Mouse (Mus musculus) megakaryocyte progenitor cell, adult 5-6 weeks (primary cell): ENCODE data around the gene Kifc3. TPM values are rescaled to one million over a fixed set of nuclear protein-coding genes. Genes with fewer than 3 reads are reported as not detected.
"Not testable (repeated sequence)": the region's sequence is repeated elsewhere in the genome, so short reads cannot be mapped to it uniquely, and the experiment has no call there.

Source experiments
- ATAC-seq: replicated peaks from 2 replicates; pipeline ENCODE4 v1.8.0; 2016; ENCODE audit warnings: mild to moderate bottlenecking, moderate TSS enrichment, inconsistent platforms; ENCODE audit not compliant: poor library complexity
- total RNA-seq, 2 experiments: library from RNA; stranded (forward) in 1 of 2; stranded (reverse) in 1 of 2; fragments of 157-497, 149-512 nt in 1 of 2; fragments of 200-1000 nt in 1 of 2; gene quantifications; 2 replicates each; pipeline versions ENCODE4 v1.2.3 to v1.2.4; 2015 to 2017

The Kifc3 gene
- total RNA-seq (2015): 0.73 and 0.99 TPM in 2 replicates
- 0.68 and 1.4 TPM in 2 replicates for total RNA-seq (2017)

DNA sequence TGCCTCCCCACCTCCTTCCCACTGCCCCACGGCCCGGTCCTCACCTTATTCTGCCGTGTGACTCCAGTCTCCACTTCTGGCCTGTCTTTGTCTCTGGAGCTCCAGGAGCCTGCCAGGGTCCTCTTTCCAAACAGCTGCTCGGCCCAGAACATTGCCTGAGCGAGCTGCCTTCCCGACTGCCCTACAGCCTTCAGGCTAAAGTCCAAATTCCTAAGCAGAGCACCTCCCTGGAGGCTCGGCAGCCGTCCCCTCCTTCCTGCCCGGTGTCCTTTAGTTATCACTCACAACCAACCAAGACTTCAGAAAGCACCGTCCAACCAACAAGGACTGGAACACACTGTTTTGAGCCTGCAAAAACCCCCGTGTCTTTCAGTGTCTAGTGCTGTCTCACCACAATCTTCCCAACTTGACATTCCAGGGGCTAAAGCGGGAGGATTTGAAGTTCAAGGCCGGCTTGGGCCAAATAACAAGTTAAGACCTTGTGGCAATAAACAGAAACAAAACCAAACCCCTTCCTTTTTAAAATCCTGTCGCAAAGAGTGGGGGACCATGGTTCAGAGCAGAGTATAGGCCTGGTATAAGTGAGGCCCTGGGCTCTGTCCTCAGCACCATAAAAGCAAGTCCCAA lies at the start of gene Kifc3:
Kifc3 (minus strand) TSS at position 164 of the 627 bp plus-strand sequence.
- ATAC-seq: no peak

DNA sequence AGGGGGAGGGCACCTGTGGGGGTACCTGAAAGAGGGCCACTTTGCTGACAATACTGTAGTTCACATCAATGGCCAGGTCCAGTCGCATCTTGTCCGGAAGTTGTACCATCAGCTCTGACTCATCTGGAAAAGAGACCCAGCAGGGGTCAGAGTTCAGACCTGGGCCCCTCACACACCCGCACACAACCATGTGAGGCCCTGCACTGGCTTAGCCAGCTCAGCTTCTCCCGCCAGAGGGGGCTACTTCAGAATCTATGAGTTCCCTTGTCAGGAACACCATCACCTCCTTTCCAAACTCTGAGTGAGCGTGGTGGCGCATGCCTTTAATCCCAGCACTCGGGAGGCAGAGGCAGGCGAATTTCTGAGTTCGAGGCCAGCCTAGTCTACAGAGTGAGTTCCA lies 49.4 kb upstream of the Kifc3 start:
- ATAC-seq: no peak

DNA sequence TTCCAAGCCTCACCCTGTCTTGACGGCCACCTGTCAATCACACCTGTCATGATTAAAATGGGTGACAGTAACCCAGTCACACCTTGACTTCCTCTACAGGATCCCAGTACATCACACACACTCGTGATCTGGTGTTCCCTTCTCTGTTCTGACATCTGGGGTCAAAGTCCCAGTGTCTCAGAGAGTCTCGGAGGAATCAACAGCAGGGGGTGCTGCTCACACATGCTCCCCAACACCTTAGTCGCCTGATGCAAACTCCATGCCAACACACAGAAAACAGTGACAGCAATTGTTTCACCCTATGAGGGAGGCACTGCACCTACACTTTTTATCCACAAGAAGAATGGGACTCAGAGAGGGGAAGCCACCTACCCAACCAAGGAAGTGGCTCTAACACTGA lies 47.2 kb upstream of the Kifc3 start:
- peak; percentile 54 for ATAC-seq

DNA sequence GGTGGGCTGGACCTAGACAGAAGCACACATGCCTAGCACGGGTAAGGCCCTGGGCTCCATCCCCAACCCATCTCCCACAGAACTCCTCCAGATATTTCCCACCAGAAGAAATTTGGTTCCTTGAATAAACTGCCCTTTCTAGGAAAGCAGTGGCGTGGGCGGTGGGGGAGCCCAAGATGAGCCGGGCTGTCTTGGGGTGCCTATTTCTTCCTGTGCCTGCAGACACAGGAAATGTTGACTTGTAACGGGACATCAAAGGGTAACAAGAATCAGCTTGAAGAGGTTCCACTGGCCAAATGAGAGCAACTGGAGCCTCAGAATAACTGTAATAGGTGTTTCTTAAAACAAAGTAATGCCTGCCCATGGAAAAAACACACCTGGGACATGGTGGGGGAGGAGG lies 44.7 kb upstream of the Kifc3 start:
- no peak for ATAC-seq

DNA sequence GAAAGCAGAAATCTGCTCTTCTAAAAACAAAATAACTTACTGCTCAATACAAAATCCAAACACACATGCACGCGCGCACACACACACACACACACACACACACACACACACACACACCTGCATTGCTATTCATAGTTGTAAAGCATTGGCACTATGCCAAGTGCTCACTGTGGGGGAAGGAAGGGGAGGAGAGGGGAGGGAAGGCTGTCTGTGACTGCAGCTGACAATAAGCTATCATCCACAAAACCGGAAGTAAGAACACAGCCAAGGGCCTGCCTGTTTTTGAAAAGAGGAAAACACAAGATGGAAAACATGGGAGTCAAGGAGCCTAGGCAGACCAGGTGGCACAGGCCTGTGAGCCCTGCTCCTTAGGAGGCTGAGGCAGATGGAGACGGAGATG lies 42.6 kb upstream of the Kifc3 start:
- ATAC-seq: peak; percentile 58

DNA sequence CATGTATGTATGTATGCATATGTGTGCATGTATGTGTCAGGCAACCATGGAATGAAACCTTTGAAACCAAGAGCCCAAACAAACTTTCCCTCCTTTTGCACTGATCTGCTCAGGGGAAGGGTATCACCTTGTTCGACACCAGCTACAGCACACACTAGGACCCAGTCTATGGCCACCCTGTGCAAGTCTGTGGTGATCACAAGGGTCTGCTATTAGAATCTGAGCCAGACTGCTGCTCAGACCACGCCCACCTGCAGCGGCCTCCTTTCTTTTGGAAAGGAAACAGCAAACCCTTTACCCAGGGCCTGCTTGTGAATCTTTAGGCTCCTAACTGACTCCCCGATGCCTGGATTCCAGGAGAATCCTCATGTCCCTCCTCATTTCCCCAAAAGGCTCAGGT lies 41.2 kb upstream of the Kifc3 start:
- ATAC-seq: no peak

DNA sequence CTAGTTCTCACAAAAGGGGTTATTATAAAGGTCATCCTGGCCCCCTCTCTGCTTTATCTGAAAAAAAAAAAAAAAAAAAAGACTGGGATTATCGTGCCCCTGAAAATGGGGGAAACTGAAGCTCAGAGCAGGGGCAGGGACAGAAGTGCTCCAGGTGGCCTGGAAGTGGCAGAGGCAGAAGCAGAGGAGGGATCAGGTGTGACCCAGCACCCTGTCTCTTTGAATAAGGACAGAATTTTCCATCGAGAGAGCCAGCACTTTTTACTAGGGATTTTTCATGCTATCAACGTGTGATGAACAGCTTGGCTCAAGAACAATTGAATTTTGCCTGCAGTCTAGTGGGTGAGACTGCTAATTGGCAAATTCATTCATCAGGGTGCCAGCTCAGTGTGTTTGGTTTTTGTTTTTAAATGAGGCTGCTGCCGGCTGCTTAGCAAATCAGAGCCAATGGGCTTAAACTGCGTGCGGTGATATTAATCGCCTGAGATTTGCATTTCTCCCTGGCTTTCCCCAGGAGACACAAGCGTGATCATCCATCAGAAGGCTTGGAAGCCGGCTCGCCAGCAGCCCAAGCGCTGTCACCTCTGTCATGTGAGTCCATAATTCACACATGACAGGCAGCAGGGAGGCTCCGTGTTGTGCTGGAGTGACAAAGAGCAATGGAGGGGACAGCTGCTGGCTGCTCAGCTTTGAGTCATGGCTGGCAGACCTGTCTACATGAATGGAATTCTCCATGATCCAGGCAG lies 40.4 kb upstream of the Kifc3 start:
- ATAC-seq: no peak

DNA sequence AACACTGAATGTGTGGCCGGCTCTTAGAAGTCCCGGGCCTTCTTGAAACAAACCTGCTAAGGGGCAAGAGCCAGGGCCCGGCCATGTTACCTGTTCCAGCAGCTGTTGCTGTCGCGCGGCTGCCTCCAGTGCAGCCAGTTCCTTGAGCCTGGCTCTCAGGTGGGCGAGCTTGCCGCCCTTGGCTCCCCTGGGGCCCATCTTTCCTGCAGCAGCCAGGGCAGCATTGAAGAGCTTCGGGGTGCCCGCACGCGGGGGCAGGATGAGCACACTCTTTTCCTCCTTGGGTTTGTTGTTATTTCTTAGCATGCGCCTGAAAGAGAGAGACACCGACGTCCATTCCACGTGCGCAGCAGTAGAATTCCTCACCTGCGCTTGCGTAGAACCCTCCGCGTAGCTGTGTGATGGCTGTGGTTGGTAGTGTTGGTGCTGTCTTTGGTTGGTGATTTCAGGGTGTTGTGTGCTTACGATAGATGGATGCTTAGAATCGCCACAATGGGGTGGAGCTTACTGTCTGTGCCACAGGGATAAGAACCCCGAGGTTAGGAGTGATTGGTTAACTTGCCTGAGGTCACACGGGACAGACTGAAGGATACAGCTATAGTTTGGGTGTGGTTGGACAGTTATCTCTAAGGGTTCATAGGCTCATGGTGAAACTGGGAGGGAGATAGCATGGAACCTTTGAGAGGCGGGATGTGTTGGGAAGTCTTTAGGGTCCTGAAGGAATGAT lies 39.6 kb upstream of the Kifc3 start:
- ATAC-seq: peak; percentile 91

DNA sequence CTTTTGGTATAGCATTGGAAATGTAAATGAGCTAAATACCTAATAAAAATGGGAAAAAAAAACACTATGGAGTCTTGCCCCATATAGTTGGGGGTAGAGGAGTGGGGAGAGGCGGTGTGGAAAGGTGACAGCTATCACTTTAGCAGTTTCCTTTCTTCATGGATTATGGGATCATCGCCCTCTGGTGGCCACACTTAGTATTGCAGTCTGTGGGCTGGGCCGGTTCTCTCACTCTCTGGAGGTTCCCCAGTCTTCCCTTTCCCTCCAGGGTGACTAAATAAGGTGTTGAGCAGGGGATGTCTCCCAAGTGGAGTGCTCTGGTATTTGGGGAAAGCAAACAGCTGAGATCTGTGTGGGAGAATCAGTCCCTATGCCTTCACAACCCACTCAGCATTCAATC lies 33.1 kb upstream of the Kifc3 start:
- peak; percentile 96 for ATAC-seq

DNA sequence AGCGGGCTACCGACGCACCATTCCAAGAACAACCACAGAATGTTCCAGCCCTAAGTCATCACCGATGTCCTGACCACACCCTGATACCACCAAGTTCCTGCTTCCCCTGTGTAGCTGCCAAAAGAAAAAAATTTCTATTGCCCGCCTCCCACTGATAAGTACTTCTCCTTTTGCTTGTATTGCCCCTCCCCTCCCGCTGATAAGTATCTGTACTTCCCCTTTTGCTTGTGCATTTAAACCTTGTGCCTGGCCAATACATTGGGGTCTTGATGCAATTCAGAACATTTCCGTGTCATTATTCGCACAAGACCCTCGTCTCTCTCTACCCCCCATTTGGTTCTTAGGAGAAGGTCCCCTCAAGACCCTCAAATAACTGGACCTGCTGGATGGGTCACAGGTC lies 27.5 kb upstream of the Kifc3 start:
- not testable (repeated sequence) for ATAC-seq

DNA sequence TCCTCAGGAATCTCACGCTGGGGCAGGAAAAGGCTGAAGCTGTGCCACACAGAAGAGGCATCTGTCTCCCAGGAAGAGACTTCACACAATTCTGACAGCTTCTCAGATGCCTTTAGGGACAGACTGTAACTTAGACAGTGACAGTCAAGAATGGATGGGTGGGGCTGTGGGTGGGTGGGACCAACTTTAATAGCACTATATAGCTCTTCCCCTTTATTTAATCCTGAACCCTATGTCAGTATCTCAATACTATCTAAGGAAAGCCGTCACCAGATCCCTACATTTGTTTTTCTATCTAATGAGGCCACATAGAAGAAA lies 24.5 kb upstream of the Kifc3 start:
- no peak for ATAC-seq

DNA sequence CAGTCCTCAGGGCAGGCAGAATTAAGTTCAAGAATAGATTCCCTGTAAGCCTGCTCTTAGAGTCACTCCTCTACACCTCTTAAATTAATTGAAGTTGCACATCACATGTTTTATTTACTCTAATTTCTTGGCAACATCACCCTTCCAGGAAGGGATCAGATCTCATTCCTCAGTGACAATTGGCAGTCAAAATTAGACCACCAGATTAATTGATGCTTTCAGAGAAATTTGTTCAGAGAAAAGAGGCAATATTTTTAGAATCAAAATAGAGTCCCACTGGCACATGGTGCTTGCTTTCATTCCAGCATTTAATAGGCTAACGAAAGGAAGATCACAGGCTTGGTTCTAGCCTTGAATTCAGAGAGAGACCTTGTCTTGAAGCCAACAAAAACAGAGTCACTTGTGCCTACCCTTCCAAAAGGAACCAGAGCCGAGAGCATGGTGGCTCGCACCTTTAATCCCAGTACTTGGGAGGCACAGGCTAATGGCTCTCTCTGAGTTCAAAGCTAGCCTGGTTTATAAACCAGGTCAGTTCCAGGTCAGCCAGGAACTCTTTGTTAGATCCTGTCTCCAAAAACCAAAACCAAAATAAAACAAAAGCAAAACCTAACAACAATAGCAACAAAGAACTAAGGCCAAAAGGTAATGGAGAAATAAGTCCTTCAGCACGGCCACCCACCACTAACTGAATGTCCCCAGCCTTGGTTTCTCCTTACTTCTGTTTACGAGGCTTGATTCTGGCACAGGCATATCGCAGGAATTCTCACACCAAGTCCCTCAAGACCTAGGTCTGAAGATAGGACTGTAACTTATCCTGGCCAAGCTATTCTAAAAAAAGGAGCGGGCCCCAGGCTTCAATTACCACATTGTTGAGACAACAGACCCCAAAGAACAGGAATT lies 23.9 kb upstream of the Kifc3 start:
- ATAC-seq: no peak

DNA sequence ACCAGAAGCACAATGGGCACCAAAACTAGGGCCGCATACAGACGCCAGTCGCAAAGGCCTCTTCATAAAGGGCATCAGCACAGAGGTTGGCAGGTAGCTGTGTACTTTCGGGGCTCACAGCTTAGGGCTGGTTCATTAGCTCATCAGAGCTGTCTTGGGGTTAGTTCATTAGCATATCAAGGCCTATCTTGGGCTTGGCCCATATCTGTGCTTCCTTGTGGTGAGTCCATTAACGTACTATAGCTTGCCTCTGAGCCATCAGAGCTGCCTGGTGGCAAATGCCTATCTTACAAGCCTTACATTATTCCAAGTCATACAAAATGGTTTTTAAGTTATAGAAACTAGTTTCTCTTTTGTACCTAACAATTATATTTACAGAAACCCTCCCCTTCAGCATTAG lies 21.4 kb upstream of the Kifc3 start:
- ATAC-seq: peak; percentile 81

DNA sequence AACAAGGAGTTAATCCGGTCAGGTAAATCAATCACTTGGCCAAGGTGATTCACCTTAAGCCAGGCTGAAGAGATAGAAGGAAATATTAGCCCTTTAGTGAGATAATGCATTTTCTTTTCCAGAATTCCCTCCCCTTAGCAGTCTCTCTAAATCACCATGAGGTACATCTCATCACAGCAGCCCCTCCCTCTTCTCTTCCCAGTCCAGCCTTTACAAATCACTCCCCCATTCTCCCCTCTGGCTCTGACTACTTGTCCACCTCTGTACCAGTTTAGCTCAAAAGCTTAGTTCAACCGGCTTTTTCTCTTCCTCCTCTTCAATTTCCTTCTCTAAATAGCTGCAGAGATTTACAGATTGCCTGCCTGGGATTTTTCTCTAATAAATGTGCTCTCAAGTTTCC lies 18.4 kb upstream of the Kifc3 start:
- ATAC-seq: no peak

DNA sequence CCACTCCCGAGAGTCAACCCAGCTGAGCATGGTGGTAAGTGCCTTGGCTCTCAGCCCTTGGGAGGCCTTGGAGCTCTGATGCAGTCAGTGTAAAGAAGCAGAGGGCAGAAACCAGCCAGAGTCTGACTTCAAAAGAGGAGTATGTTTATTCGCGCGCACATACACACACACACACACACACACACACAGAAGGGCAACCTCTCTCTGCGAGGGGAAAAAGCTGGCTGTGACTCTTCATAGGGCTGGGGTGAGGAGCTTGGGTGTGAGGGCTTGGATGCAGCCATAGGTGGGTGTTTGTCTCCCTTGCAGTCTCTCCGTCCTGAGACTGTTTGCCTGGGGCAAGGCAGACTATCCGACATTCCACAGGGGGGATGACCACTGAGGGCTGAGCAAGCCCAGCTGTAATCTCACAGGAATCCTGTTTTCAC lies 18.0 kb upstream of the Kifc3 start:
- no peak for ATAC-seq

DNA sequence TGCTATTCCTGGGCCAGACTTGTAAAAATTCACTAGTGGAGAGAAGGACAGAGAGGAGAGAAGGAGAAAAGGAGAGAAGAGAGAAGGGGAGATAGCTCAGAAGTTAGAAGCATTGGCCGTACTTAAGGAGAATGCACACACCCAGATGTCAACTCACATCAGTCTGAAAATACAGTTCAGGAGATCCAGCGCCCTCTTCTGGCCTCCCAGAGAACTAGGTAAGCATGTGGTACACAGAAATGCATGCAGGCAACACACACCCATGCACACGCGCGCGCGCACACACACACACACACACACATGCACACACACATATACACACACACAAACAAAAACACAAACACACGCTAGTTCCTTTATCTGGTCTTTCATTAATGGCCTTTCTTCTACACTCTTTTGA lies 17.0 kb upstream of the Kifc3 start:
- ATAC-seq: peak; percentile 54

DNA sequence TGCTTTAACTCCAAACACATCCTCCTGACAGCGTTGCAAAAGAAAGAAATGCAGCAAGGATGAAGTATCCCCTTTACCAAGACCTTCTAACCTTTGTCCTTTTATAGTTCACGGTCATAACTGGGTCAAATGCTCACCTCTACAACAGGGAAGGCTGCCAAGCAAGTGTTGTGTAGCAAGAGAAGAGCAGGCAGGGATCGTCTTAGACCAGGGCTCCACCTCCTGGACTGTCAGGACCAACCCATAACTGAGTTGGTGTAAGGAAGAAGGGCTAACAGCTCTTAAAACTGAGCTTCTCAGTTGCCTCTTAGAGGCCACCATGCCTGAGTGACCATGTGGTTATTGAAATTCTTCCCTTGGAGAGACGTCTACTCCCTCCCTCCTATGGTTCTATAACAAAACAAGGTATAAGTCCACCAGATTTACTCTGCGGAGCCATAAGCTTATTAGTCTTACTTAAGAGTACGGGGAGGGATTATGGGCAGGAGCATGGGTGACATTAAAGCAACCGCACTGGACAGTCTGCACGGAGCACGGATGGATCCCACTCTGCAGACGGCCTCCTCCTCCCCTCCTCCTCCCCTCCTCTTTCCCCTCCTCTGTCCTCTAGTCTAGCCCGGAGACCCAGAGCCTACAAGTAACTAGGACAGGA lies 13.2 kb upstream of the Kifc3 start:
- no peak for ATAC-seq

DNA sequence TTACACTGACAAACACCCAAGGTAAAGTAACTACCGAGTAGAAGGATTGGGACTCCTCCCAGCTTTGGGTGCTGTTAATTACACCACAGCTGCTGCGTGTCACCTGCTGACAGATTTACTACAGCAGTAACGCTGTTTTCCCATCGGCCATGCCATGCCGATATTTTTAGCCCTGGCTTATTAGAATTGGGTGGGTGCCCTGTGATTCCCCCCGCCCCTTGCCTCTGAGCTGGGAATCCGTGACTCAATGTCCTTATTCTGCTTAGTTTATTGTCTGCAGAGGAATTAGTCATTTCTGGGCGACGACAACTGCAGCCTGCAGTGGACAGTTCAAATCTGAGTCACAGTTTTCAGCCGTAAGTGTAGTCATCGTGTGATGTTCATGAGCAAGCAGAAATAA lies 7.3 kb upstream of the Kifc3 start:
- ATAC-seq: no peak

DNA sequence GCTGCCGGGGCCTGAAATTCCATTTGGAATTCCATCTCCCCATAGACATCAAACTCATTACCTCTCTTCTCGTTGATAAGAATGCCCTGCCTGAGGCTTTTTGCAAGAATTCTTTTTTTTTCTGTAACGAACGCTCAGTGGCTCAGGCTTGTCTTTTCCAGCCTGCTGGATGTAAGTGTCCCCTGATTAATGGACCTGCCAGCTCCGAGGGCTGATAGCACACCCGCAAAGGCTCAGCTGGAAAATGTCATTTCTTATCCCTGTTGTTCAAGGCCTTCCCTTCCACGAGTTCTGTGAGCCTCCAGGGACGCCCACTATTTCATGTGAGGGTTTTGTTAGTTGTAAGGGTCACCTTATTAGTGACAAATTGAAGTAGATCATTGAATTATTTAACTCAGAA lies 3.3 kb upstream of the Kifc3 start:
- no peak for ATAC-seq

DNA sequence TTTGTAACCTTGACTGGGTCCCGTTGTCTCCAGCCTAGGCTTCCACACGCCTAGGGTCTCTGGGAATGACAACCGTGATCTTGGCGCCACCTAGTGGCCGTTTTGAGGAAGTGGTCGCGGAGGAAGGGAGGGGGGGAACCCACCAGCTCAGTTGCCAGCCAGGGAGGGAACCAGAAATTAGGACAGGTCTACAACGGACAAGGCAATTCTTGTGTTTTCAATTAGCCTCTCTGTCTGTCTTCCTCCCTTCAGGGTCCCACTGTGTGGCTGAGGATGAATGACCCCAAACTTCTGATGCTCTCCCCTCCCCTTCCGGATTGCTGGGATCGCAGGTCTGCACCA lies 1.4 kb upstream of the Kifc3 start:
- ATAC-seq: peak; percentile 94
